Mouse (Mus musculus): ENCODE data around the gene Pam. TPM values are rescaled to one million over a fixed set of nuclear protein-coding genes. Genes with fewer than 3 reads are reported as not detected.

The Pam gene
- polyA plus RNA-seq, 1 experiment from 2014 or later: 30.7 TPM

- H3K4me3 ChIP-seq (replicated peaks): no peak overlapping the region
- H3K27me3 ChIP-seq: 0 out of 2 replicates have a peak, but pooled peaks cover 3% of the 10 kb centered on the region
- H3K27ac ChIP-seq: no peak overlapping the region
- 92% methylated on average over 2 of the region's 2 CpGs for WGBS
- no peak for ATAC-seq (replicated peaks; ENCODE audit: low FRiP score)
- no peaks in the 10 kb centered on the region for H3K9me3 ChIP-seq (replicated peaks)
- no peak overlapping the region for H3K9ac ChIP-seq
- H3K4me2 ChIP-seq: no peak overlapping the region
- peaks cover 19% of the 10 kb centered on the region for H3K4me1 ChIP-seq
- H3K36me3 ChIP-seq: no peaks in the 10 kb centered on the region
Measured at GRCm38 (mm10) chr1:98053447-98053846, 42.0 kb downstream of the Pam start.

GRCm38 (mm10) chr1:98052775-98053174 is 42.7 kb downstream of the Pam start:
- WGBS: 93% methylated on average over 4 of the region's 4 CpGs
- H3K9ac ChIP-seq: no peak overlapping the region

GRCm38 (mm10) chr1:98051039-98051438 is 44.4 kb downstream of the Pam start:
- H3K9ac ChIP-seq: no peak overlapping the region
- no peak overlapping the region for H3K4me3 ChIP-seq (replicated peaks)
- no peak overlapping the region for H3K4me2 ChIP-seq
- WGBS: 12% methylated on average over 3 of the region's 3 CpGs
- 0 out of 2 replicates have a peak, but pooled peaks cover 3% of the 10 kb centered on the region for H3K27me3 ChIP-seq
- H3K4me1 ChIP-seq: peaks cover 17% of the 10 kb centered on the region
- no peak overlapping the region for H3K27ac ChIP-seq
- peak; percentile 82 for ATAC-seq (replicated peaks; ENCODE audit: low FRiP score)
- no peaks in the 10 kb centered on the region for H3K9me3 ChIP-seq (replicated peaks)
- no peaks in the 10 kb centered on the region for H3K36me3 ChIP-seq

More at GRCm38 (mm10) chr1:98052775-98053174, 42.7 kb downstream of the Pam start:
- H3K27me3 ChIP-seq: 0 out of 2 replicates have a peak, but pooled peaks cover 3% of the 10 kb centered on the region
- H3K4me1 ChIP-seq: peaks cover 19% of the 10 kb centered on the region
- H3K4me3 ChIP-seq (replicated peaks): no peak overlapping the region
- no peak overlapping the region for H3K4me2 ChIP-seq
- H3K36me3 ChIP-seq: no peaks in the 10 kb centered on the region
- no peak overlapping the region for H3K27ac ChIP-seq
- no peak for ATAC-seq (replicated peaks; ENCODE audit: low FRiP score)
- H3K9me3 ChIP-seq (replicated peaks): no peaks in the 10 kb centered on the region

- 84% methylated on average over 7 of the region's 7 CpGs for WGBS
Measured at GRCm38 (mm10) chr1:98049756-98050155, 45.7 kb downstream of the Pam start.

GRCm38 (mm10) chr1:98048218-98048801 is 47.1 kb downstream of the Pam start:
- Histone ChIP-seq H3K4me1 (peaks cover 14% of the 10 kb centered on the region; the same call in 1 of the 2 replicates), H3K4me2 (no peak overlapping the region), H3K4me3 (replicated peaks) (no peak overlapping the region), H3K9me3 (replicated peaks) (no peaks in the 10 kb centered on the region), H3K27me3 (0 out of 2 replicates have a peak, but pooled peaks cover 3% of the 10 kb centered on the region), H3K36me3 (no peaks in the 10 kb centered on the region), H3K9ac (no peak overlapping the region), H3K27ac (no peak overlapping the region)
- WGBS: 25% methylated on average over 5 of the region's 5 CpGs
- no peak for ATAC-seq (replicated peaks; ENCODE audit: low FRiP score)

More at GRCm38 (mm10) chr1:98049756-98050155, 45.7 kb downstream of the Pam start:
- Histone ChIP-seq H3K27ac (no peak overlapping the region), H3K4me3 (replicated peaks) (no peak overlapping the region), H3K9ac (no peak overlapping the region), H3K9me3 (replicated peaks) (no peaks in the 10 kb centered on the region), H3K36me3 (no peaks in the 10 kb centered on the region), H3K4me2 (no peak overlapping the region), H3K4me1 (peaks cover 17% of the 10 kb centered on the region), H3K27me3 (0 out of 2 replicates have a peak, but pooled peaks cover 3% of the 10 kb centered on the region)
- no peak for ATAC-seq (replicated peaks; ENCODE audit: low FRiP score)

- WGBS: 23% methylated on average over 10 of the region's 10 CpGs
- Histone ChIP-seq H3K9ac (no peak overlapping the region), H3K4me3 (replicated peaks) (no peak overlapping the region), H3K36me3 (no peaks in the 10 kb centered on the region), H3K4me1 (peaks cover 14% of the 10 kb centered on the region; the same call in 1 of the 2 replicates), H3K27ac (no peak overlapping the region), H3K27me3 (0 out of 2 replicates have a peak, but pooled peaks cover 3% of the 10 kb centered on the region), H3K4me2 (no peak overlapping the region), H3K9me3 (replicated peaks) (no peaks in the 10 kb centered on the region)
- peak; percentile 62; the same call in 1 of the 2 replicates for ATAC-seq (replicated peaks; ENCODE audit: low FRiP score)
Measured at GRCm38 (mm10) chr1:98047284-98048217, 47.9 kb downstream of the Pam start.

GRCm38 (mm10) chr1:98042425-98042824 is 53.0 kb downstream of the Pam start:
- Histone ChIP-seq H3K4me3 (replicated peaks) (no peak overlapping the region), H3K9ac (no peak overlapping the region), H3K4me1 (no peaks in the 10 kb centered on the region), H3K36me3 (no peaks in the 10 kb centered on the region), H3K4me2 (no peak overlapping the region), H3K27ac (no peak overlapping the region), H3K27me3 (no peaks in the 10 kb centered on the region), H3K9me3 (replicated peaks) (no peaks in the 10 kb centered on the region)
- 82% methylated on average over 2 of the region's 2 CpGs for WGBS
- ATAC-seq (replicated peaks; ENCODE audit: low FRiP score): no peak

DNA sequence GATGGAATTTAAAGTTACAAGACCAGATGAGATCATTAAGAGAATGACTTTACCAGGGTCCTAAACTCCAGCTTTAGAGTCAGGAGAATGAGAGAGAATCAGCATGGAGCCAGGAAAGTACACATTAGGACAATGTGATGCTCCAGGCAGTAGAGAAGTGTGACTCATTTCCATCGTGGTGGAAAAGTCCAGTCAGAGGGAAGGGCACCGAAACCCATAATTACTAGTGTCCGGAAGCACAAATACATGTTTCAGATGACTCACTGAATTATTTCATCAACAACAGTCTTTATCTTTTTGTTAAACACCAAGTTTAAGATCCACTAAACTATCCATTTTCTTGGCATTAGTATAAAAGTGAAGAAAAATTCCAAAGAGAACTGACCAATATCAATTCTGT is 57.2 kb downstream of the Pam start:
- no peak overlapping the region for H3K4me2 ChIP-seq
- no peaks in the 10 kb centered on the region for H3K9me3 ChIP-seq (replicated peaks)
- H3K27me3 ChIP-seq: no peaks in the 10 kb centered on the region
- no peak for ATAC-seq (replicated peaks; ENCODE audit: low FRiP score)
- no peaks in the 10 kb centered on the region for H3K36me3 ChIP-seq
- no peaks in the 10 kb centered on the region for H3K4me1 ChIP-seq
- H3K4me3 ChIP-seq (replicated peaks): no peak overlapping the region
- no peak overlapping the region for H3K27ac ChIP-seq
- WGBS: 76% methylated on average over 3 of the region's 3 CpGs
- no peak overlapping the region for H3K9ac ChIP-seq

- Histone ChIP-seq H3K27ac (no peak overlapping the region), H3K4me1 (no peaks in the 10 kb centered on the region), H3K4me3 (replicated peaks) (no peak overlapping the region), H3K4me2 (no peak overlapping the region), H3K9ac (no peak overlapping the region), H3K36me3 (no peaks in the 10 kb centered on the region), H3K9me3 (replicated peaks) (no peaks in the 10 kb centered on the region), H3K27me3 (no peaks in the 10 kb centered on the region)
- WGBS: 82% methylated on average over 2 of the region's 2 CpGs
- no peak for ATAC-seq (replicated peaks; ENCODE audit: low FRiP score)
Measured at GRCm38 (mm10) chr1:98035736-98036135, 59.7 kb downstream of the Pam start.

- H3K27me3 ChIP-seq: no peaks in the 10 kb centered on the region
- no peak overlapping the region for H3K27ac ChIP-seq
- WGBS: 85% methylated on average over 8 of the region's 8 CpGs
- no peak overlapping the region for H3K4me3 ChIP-seq (replicated peaks)
- H3K9me3 ChIP-seq (replicated peaks): no peaks in the 10 kb centered on the region
- H3K4me1 ChIP-seq: no peaks in the 10 kb centered on the region
- no peak overlapping the region for H3K4me2 ChIP-seq
- no peak for ATAC-seq (replicated peaks; ENCODE audit: low FRiP score)
- no peak overlapping the region for H3K9ac ChIP-seq
- H3K36me3 ChIP-seq: no peaks in the 10 kb centered on the region
Measured at GRCm38 (mm10) chr1:98031802-98032201, 63.6 kb downstream of the Pam start.

- no peak overlapping the region for H3K27ac ChIP-seq
- H3K4me2 ChIP-seq: no peak overlapping the region
- no peaks in the 10 kb centered on the region for H3K27me3 ChIP-seq
- H3K4me3 ChIP-seq (replicated peaks): no peak overlapping the region
- no peaks in the 10 kb centered on the region for H3K9me3 ChIP-seq (replicated peaks)
- ATAC-seq (replicated peaks; ENCODE audit: low FRiP score): no peak
- H3K4me1 ChIP-seq: no peaks in the 10 kb centered on the region
- no peaks in the 10 kb centered on the region for H3K36me3 ChIP-seq
- 90% methylated on average over 5 of the region's 5 CpGs for WGBS
- no peak overlapping the region for H3K9ac ChIP-seq
Measured at GRCm38 (mm10) chr1:98029025-98029424, 66.4 kb downstream of the Pam start.

DNA sequence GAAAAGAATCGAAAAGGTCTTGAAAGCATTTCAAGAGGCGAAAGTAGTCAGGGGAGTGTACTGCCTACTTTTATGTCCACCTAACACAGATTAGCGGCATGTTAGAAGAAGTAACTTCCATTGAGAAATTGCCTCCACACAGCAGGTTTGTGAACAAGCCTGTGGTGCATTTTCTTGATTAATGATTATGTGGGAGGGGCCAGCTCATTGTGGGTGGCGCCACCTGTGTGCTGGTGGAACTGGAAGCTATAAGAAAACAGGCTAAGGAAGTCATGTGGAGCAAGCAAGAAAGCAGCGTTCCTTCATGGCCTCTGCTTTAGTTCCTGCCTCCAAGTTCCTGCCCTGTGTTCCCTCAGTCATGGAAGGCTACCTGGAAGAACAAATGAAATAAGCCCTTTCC is 67.0 kb downstream of the Pam start:
- H3K9me3 ChIP-seq (replicated peaks): no peaks in the 10 kb centered on the region
- no peaks in the 10 kb centered on the region for H3K36me3 ChIP-seq
- no peak for ATAC-seq (replicated peaks; ENCODE audit: low FRiP score)
- no peak overlapping the region for H3K4me2 ChIP-seq
- 85% methylated on average over 5 of the region's 5 CpGs for WGBS
- H3K4me3 ChIP-seq (replicated peaks): no peak overlapping the region
- H3K27ac ChIP-seq: no peak overlapping the region
- no peaks in the 10 kb centered on the region for H3K27me3 ChIP-seq
- no peaks in the 10 kb centered on the region for H3K4me1 ChIP-seq
- no peak overlapping the region for H3K9ac ChIP-seq
